Mouse (Mus musculus) embryonic facial prominence, embryonic 11.5 days (tissue): ENCODE measurements around the gene Srrd. TPM values are rescaled to one million over a fixed set of nuclear protein-coding genes. Genes with fewer than 3 reads are reported as not detected.

ENCODE experiments used
- ATAC-seq: fragments of 200-750 bp; cut with Nextera tagmentation; replicated peaks from 2 replicates; pipeline ENCODE4 v1.8.0; 2017; ENCODE audit warnings: low read depth; ENCODE audit not compliant: insufficient number of reproducible peaks, low FRiP score, low TSS enrichment
- DNase-seq: peaks from one replicate; pipeline ENCODE4 v3.0.0-alpha.2; 2015; ENCODE audit warnings: low spot score
- H3K27ac ChIP-seq: fragments of 300-500 bp; sonication (generic); replicated peaks from 2 replicates; pipeline ENCODE4 v1.5.1; 2014; ENCODE audit warnings: mild to moderate bottlenecking, low read depth, low read length, control low read depth
- H3K27me3 ChIP-seq: fragments of 300-500 bp; sonication (generic); 2 replicates; pipeline ENCODE4 v1.6.1; 2014; ENCODE audit warnings: mild to moderate bottlenecking, low read length, moderate library complexity, mixed read lengths; ENCODE audit not compliant: control insufficient read depth, insufficient read depth
- H3K36me3 ChIP-seq: fragments of 300-500 bp; sonication (generic); replicated peaks from 2 replicates; pipeline ENCODE4 v1.6.1; 2014; ENCODE audit warnings: low read depth, mild to moderate bottlenecking, low read length, moderate library complexity, mixed read lengths; ENCODE audit not compliant: control insufficient read depth, insufficient read depth
- H3K4me1 ChIP-seq: fragments of 300-500 bp; sonication (generic); 2 replicates; pipeline ENCODE4 v1.6.1; 2014; ENCODE audit warnings: low read length, mixed read lengths; ENCODE audit not compliant: control insufficient read depth, insufficient read depth
- H3K4me2 ChIP-seq: fragments of 300-500 bp; sonication (generic); 2 replicates; pipeline ENCODE4 v1.6.1; 2014; ENCODE audit warnings: low read depth, mild to moderate bottlenecking, control low read depth, low read length, moderate library complexity
- H3K4me3 ChIP-seq: fragments of 300-500 bp; sonication (generic); 2 replicates; pipeline ENCODE4 v1.5.1; 2014; ENCODE audit warnings: low read depth, low read length, control low read depth
- H3K9ac ChIP-seq: fragments of 300-500 bp; sonication (generic); replicated peaks from 2 replicates; pipeline ENCODE4 v1.6.1; 2014; ENCODE audit warnings: mild to moderate bottlenecking, control low read depth, low read length
- H3K9me3 ChIP-seq: fragments of 300-500 bp; sonication (generic); replicated peaks from 2 replicates; pipeline ENCODE4 v1.6.1; 2016; ENCODE audit warnings: mild to moderate bottlenecking, low read length, inconsistent platforms, mixed read lengths; ENCODE audit not compliant: control insufficient read depth
- WGBS: fragments of 180-500 bp; shearing (Covaris S2); extraction: QIAGEN DNeasy Blood & Tissue Kit; methylation state at CpG from one replicate; pipeline ENCODE4 v1.1.7; 2014; 5-methylcytosine and 5-hydroxymethylcytosine counted together
- polyA plus RNA-seq: library from polyadenylated mRNA; unstranded; fragments of >200 nt; fragmentation: Nextera tagmentation; extraction: Ambion mirVana; gene quantifications from 2 replicates; pipeline ENCODE4 v1.2.1, GENCODE M21; 2014

Gene Srrd
- polyA plus RNA-seq, 1 experiment from 2014 or later = 45.7 TPM

DNA sequence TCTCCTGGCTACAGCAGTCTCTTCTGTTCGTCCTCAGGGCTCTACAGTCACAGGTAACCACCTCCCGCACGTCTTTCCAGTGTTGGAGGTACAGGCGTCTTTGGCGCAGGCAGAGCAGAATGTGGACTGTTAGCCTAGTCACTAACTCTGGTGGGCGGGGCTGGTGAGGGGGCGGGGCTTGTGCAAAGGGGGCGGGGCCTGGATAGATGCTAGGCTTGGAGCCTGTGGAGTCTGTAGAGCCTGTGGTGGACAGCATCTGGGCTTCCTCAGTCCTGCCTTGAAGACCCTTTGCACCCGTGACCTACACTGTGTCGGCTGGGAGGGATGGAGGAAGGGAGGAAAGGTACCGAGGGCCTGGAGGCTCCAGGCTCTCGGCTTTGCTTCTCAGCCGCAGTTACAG, 13.1 kb upstream of the Srrd start, which contains the start of gene Gm6583:
Gm6583 (minus strand) TSS at position 124 of the 400 bp plus-strand sequence.
- H3K9me3 ChIP-seq = no peaks in the 10 kb centered on the region
- no peaks in the 10 kb centered on the region for H3K4me1 ChIP-seq
- H3K4me2 ChIP-seq = no peak within 1 kb of the TSS
- ATAC-seq = no peak; the same call in 1 of the 2 replicates
- no peaks in the 10 kb centered on the region for H3K27me3 ChIP-seq
- no peak within 1 kb of the TSS for H3K9ac ChIP-seq
- H3K27ac ChIP-seq = no peak within 1 kb of the TSS
- WGBS = 62% methylated on average over 13 of the region's 13 CpGs
- H3K36me3 ChIP-seq = no peaks in the 10 kb centered on the region; the same call in 1 of the 2 replicates
- no peak within 1 kb of the TSS for H3K4me3 ChIP-seq
- no peak for DNase-seq

DNA sequence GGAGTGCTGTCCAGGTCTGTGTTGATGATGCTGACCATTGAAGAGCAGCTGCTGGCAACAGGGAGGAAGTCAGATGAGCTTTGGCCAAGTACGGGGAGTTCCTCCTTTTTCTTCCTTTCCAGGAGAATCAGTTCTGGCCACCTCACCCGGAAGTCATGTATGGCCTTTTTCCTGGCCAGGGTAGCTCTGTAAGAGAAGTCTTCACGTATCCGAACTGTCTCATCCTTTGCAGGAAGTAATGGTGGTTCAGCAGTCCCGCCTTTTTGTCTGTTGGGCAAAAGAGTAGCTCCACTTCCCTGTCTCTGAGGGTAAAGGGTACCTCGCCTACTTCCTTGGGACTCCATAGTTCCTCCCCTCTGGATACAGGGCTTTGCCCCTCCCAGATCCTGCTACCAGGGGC, 12.7 kb upstream of the Srrd start:
- Histone ChIP-seq H3K4me1 (no peaks in the 10 kb centered on the region), H3K9me3 (no peaks in the 10 kb centered on the region), H3K9ac (no peak overlapping the region), H3K4me2 (no peak overlapping the region), H3K27ac (no peak overlapping the region), H3K4me3 (no peak overlapping the region), H3K36me3 (no peaks in the 10 kb centered on the region; the same call in 1 of the 2 replicates), H3K27me3 (no peaks in the 10 kb centered on the region)
- WGBS = 92% methylated on average over 6 of the region's 6 CpGs
- no peak for ATAC-seq
- DNase-seq = no peak

DNA sequence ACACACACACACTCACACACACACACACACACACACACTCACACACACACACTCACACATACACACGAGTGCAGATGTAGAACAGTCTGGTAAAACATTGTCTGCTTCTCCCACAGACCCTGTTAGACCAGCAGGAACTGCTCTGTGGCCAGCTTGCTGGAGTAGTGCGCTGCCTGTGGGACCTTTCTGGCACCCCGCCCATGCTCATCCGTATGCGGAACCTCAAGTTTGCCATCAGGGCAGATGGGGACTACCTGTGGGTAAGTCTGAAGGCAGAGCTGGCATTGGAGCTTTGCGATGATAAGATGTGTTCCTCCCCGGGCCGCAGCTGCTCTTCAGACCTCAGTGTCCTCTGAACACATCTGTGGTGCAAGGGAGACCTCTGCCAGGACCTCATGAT, 6.3 kb upstream of the Srrd start:
- Histone ChIP-seq H3K4me3 (no peak overlapping the region), H3K36me3 (no peaks in the 10 kb centered on the region), H3K9ac (no peak overlapping the region), H3K27ac (no peak overlapping the region), H3K4me2 (no peak overlapping the region), H3K4me1 (no peaks in the 10 kb centered on the region), H3K9me3 (no peaks in the 10 kb centered on the region), H3K27me3 (no peaks in the 10 kb centered on the region)
- WGBS = 91% methylated on average over 8 of the region's 8 CpGs
- ATAC-seq (no peak), DNase-seq (no peak)

DNA sequence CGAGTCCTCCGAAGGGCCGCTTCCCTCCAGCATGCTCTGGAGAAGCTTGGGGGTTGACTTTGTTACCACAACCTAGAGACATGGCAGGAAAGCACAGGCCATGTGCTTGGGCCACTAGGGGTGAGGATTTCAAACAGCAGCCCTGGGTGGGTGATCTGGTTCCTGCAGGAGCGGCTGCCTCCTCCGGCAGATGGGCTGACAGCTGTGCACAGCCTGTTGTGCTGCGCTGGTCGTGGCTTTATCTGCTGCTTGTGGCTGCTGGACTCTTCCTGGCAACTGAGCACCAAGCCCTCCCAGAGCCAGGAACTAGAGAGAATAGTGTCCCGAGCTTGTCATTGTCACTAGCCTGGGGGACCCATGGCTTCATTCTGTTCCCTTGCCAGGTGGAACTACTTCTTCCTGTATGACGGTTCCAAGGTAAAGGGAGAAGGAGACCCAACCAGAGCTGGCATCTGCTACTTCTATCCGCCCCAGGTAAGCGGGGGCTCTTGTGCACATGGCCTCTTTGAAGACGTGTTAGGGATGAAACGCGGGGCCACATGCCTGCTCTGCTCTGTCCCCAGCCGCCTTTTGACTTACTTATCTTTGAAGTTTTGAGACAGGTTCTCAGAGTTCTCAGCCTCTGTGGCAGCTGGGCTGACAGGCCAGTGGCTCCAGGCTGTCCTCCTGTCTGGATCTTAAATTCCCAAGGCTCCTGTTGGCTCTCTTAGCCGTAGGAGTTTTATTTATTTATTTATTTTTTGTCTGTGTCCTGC, 3.5 kb upstream of the Srrd start:
- H3K9me3 ChIP-seq = no peaks in the 10 kb centered on the region
- H3K4me2 ChIP-seq = no peak overlapping the region
- DNase-seq (no peak), ATAC-seq (no peak)
- 87% methylated on average over 16 of the region's 16 CpGs for WGBS
- H3K4me1 ChIP-seq = no peaks in the 10 kb centered on the region
- no peaks in the 10 kb centered on the region for H3K27me3 ChIP-seq
- H3K36me3 ChIP-seq = no peaks in the 10 kb centered on the region
- no peak overlapping the region; the same call in 1 of the 2 replicates for H3K9ac ChIP-seq
- no peak overlapping the region for H3K27ac ChIP-seq
- H3K4me3 ChIP-seq = no peak overlapping the region

DNA sequence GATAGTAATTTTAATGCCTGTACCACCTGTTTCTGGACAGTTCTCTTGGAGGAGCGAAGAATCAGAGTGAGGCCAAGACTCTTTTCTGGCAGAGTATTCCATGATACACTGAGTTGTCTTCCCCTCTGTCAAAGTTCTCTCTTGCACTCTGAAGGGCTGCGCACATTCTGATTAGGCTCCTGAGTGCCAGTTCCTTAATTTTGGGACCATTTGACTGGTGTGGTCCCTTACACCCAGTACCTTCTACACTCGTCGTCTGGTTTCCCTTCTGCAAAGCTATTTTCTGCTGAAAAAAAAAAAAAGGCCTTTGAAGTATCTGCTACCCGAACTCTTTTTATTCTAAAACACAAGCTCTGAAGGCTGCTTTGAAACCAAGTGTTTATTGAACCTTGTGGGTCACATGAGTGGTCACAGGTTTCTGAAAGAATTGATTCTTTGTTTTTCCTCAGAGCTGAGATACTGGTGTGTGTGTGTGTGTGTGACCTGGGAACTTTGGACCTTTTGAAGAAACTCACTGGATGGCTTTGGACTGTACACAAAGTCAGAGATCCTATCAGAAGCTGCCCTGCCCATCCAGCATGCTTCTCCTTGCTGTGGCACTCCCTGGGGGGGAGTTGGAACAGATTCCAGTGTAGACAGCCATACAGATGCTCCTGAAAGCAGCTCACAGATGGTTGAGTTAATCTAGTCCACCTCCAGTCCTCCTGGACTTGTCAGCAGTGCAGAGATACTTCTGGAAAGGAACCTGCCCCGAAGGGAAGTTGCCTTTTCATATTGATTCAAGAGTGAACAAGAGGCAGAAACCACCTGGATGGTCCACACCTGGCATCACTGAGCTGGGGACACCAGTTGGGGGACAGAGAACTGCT, 1.5 kb upstream of the Srrd start:
- Histone ChIP-seq H3K9me3 (no peaks in the 10 kb centered on the region), H3K27me3 (no peaks in the 10 kb centered on the region), H3K4me1 (no peaks in the 10 kb centered on the region), H3K27ac (no peak overlapping the region), H3K9ac (no peak overlapping the region), H3K4me3 (no peak overlapping the region), H3K4me2 (no peak overlapping the region), H3K36me3 (no peaks in the 10 kb centered on the region)
- no peak for ATAC-seq
- WGBS = 77% methylated on average over 6 of the region's 6 CpGs
- DNase-seq = no peak

DNA sequence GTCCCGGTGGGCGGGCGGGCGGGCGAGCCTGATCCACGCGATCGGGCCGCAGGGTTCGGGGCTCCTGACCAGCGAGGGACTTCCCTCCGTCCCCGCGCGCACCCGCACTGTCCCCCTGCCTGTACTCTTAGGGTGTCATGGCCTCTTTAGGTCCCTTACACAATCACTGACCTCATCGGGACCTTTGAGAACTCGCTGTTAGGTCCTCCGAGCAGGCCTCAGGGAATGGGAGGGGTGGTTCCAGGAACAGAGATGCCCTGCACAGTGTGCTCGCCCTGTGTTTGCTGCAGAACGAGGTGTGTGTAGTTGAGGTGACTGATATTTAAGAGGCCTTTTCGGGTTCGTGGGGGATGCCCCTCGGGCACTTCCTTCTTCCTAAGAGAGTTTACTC, 360 bp upstream of the Srrd start:
- Histone ChIP-seq H3K27ac (no peak overlapping the region), H3K4me3 (peak overlapping the region; percentile 82), H3K9ac (peak overlapping the region; percentile 77), H3K36me3 (no peaks in the 10 kb centered on the region), H3K27me3 (no peaks in the 10 kb centered on the region), H3K9me3 (no peaks in the 10 kb centered on the region), H3K4me1 (no peaks in the 10 kb centered on the region), H3K4me2 (peak overlapping the region; percentile 57)
- DNase-seq = peak; percentile 43
- WGBS = 0% methylated on average over 24 of the region's 24 CpGs
- ATAC-seq = peak; percentile 57

DNA sequence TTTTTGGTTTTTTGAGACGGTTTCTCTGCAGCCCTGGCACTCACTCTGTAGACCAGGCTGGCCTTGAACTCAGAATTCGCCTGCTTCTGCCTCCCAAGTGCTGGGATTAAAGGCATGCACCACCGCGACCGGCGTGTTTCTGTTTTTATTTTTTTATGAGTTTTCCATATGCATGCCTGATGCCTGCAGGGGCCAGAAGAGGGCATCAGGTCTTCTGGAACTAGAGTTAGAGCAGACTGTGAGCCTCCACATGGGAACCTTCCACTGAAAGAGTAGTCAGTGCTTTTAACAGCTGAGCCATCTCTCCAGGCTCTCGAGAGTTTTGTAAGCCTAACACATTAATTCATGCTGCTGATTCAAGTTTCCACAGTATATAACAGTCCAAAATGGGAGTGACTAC, 3.6 kb downstream of the Srrd start:
- no peak overlapping the region for H3K4me3 ChIP-seq
- no peaks in the 10 kb centered on the region for H3K9me3 ChIP-seq
- WGBS = 78% methylated on average over 7 of the region's 7 CpGs
- no peaks in the 10 kb centered on the region for H3K27me3 ChIP-seq
- H3K4me1 ChIP-seq = no peaks in the 10 kb centered on the region
- ATAC-seq = no peak
- no peak overlapping the region for H3K9ac ChIP-seq
- no peak overlapping the region for H3K27ac ChIP-seq
- no peak overlapping the region for H3K4me2 ChIP-seq
- peaks cover 19% of the 10 kb centered on the region for H3K36me3 ChIP-seq
- DNase-seq = no peak

GRCm38 (mm10) chr5:112337004-112337403, 5.8 kb downstream of the Srrd start:
- WGBS = 94% methylated on average over 22 of the region's 22 CpGs
- no peak overlapping the region for H3K4me2 ChIP-seq

More at GRCm38 (mm10) chr5:112337004-112337403, 5.8 kb downstream of the Srrd start:
- ATAC-seq (no peak), DNase-seq (no peak)
- Histone ChIP-seq H3K27ac (no peak overlapping the region), H3K4me1 (no peaks in the 10 kb centered on the region), H3K9me3 (no peaks in the 10 kb centered on the region), H3K9ac (no peak overlapping the region), H3K27me3 (no peaks in the 10 kb centered on the region), H3K4me3 (no peak overlapping the region), H3K36me3 (peaks cover 19% of the 10 kb centered on the region)
